Mouse (Mus musculus) myocyte (in vitro differentiated cells): ENCODE results near the gene En2. TPM values are rescaled to one million over a fixed set of nuclear protein-coding genes. Genes with fewer than 3 reads are reported as not detected.

ENCODE experiments used
- H3K27me3 ChIP-seq: one replicate; pipeline ENCODE4 v1.6.1; 2011; ENCODE audit not compliant: control insufficient read depth, insufficient read depth, insufficient read length
- H3K36me3 ChIP-seq: one replicate; pipeline ENCODE4 v1.6.1; 2011; ENCODE audit not compliant: control insufficient read depth, insufficient read depth
- H3K4me2 ChIP-seq: one replicate; pipeline ENCODE4 v1.6.1; 2011; ENCODE audit warnings: low read depth, control low read depth
- H3K4me3 ChIP-seq: one replicate; pipeline ENCODE4 v1.5.1; 2011; ENCODE audit warnings: mild to moderate bottlenecking, control low read depth, moderate library complexity
- H3K79me2 ChIP-seq: one replicate; pipeline ENCODE4 v1.6.1; 2011; ENCODE audit not compliant: control insufficient read depth, insufficient read depth
- H3ac ChIP-seq: one replicate; pipeline ENCODE4 v1.6.1; 2011; ENCODE audit not compliant: control insufficient read depth, insufficient read length
- CEBPB ChIP-seq: IDR thresholded peaks from 2 replicates; pipeline ENCODE4 v1.6.1; 2011; ENCODE audit warnings: mild to moderate bottlenecking, moderate library complexity; ENCODE audit not compliant: poor library complexity, insufficient read depth, severe bottlenecking
- E2F4 ChIP-seq: IDR thresholded peaks from one replicate; pipeline ENCODE4 v1.6.1; 2011; ENCODE audit warnings: mild to moderate bottlenecking, control low read depth, moderate library complexity; ENCODE audit not compliant: insufficient read depth
- MAX ChIP-seq: IDR thresholded peaks from one replicate; pipeline ENCODE4 v1.6.1; 2011; ENCODE audit warnings: low read depth, mild to moderate bottlenecking, control low read depth
- MYOG ChIP-seq, 3 experiments: IDR thresholded peaks; one replicate each; pipeline ENCODE4 v1.6.1; 2011; ENCODE audit warnings: control low read depth in 2 of 3, low read depth in 2 of 3, mild to moderate bottlenecking in 2 of 3; ENCODE audit not compliant: insufficient read length in 2 of 3, control insufficient read depth in 1 of 3, insufficient read depth in 1 of 3
- POLR2A ChIP-seq: IDR thresholded peaks from one replicate; pipeline ENCODE4 v1.6.1; 2011; ENCODE audit warnings: low read depth, mild to moderate bottlenecking, control low read depth, moderate library complexity; ENCODE audit not compliant: insufficient read length
- POLR2AphosphoS2 ChIP-seq: IDR thresholded peaks from one replicate; pipeline ENCODE4 v1.6.1; 2011; ENCODE audit warnings: low read depth, control low read depth; ENCODE audit not compliant: insufficient read length
- REST ChIP-seq: IDR thresholded peaks from one replicate; pipeline ENCODE4 v1.6.1; 2011; ENCODE audit warnings: mild to moderate bottlenecking, control low read depth, moderate library complexity; ENCODE audit not compliant: insufficient read depth, insufficient read length
- SRF ChIP-seq: IDR thresholded peaks from one replicate; pipeline ENCODE4 v1.6.1; 2011; ENCODE audit warnings: low read depth; ENCODE audit not compliant: control insufficient read depth, insufficient read length
- TCF12 ChIP-seq: IDR thresholded peaks from one replicate; pipeline ENCODE4 v1.6.1; 2011; ENCODE audit warnings: mild to moderate bottlenecking, control low read depth; ENCODE audit not compliant: poor library complexity, insufficient read depth, severe bottlenecking
- TCF3 ChIP-seq: IDR thresholded peaks from one replicate; pipeline ENCODE4 v1.6.1; 2011; ENCODE audit warnings: low read depth, control low read depth; ENCODE audit not compliant: insufficient read length
- USF1 ChIP-seq: IDR thresholded peaks from one replicate; pipeline ENCODE4 v1.6.1; 2011; ENCODE audit warnings: low read depth, mild to moderate bottlenecking, control low read depth, moderate library complexity
- polyA plus RNA-seq: library from polyadenylated mRNA; unstranded; fragments of >200 nt; fragmentation: generic; extraction: Trizol; gene quantifications from one replicate; pipeline ENCODE4 v1.2.1, GENCODE M21; 2012; ENCODE audit warnings: missing spikeins

The En2 gene
- polyA plus RNA-seq, 1 experiment: not detected

GRCm38 (mm10) chr5:28159072-28159458, 6.4 kb upstream of the En2 start:
- H3K27me3 ChIP-seq: peaks cover 57% of the 10 kb centered on the region
- no peak overlapping the region for H3ac ChIP-seq
- no peaks in the 10 kb centered on the region for H3K79me2 ChIP-seq
- H3K4me3 ChIP-seq: no peak overlapping the region
- no peak for TF ChIP-seq MYOG (IDR thresholded peaks at IDR 0.05; ENCODE audit: control insufficient read depth in 1 of 3, insufficient read depth in 1 of 3, insufficient read length in 2 of 3, low read depth in 2 of 3)
- TF ChIP-seq POLR2A: no peak
- no peak for TF ChIP-seq TCF3
- TF ChIP-seq SRF: no peak
- no peak for TF ChIP-seq CEBPB
- no peak for TF ChIP-seq USF1
- TF ChIP-seq E2F4: no peak
- TF ChIP-seq MAX: no peak
- TF ChIP-seq POLR2AphosphoS2: no peak
- H3K4me2 ChIP-seq: no peak overlapping the region
- H3K36me3 ChIP-seq: no peaks in the 10 kb centered on the region

GRCm38 (mm10) chr5:28159891-28160470, 5.5 kb upstream of the En2 start:
- no peaks in the 10 kb centered on the region for H3K36me3 ChIP-seq
- H3K27me3 ChIP-seq: peaks cover 60% of the 10 kb centered on the region
- no peak for TF ChIP-seq USF1
- TF ChIP-seq MAX: no peak
- no peak for TF ChIP-seq MYOG (IDR thresholded peaks at IDR 0.05; ENCODE audit: control insufficient read depth in 1 of 3, insufficient read depth in 1 of 3, insufficient read length in 2 of 3, low read depth in 2 of 3)
- no peak for TF ChIP-seq E2F4
- TF ChIP-seq CEBPB: no peak
- TF ChIP-seq TCF12: no peak
- no peaks in the 10 kb centered on the region for H3K79me2 ChIP-seq
- H3ac ChIP-seq: no peak overlapping the region
- no peak overlapping the region for H3K4me3 ChIP-seq
- no peak overlapping the region for H3K4me2 ChIP-seq

GRCm38 (mm10) chr5:28161383-28161937, 4.0 kb upstream of the En2 start:
- no peak overlapping the region for H3ac ChIP-seq
- H3K4me3 ChIP-seq: no peak overlapping the region
- H3K27me3 ChIP-seq: peaks cover 75% of the 10 kb centered on the region
- TF ChIP-seq REST (no peak), POLR2AphosphoS2 (no peak), MAX (no peak), TCF12 (no peak), USF1 (no peak)
- no peak overlapping the region for H3K4me2 ChIP-seq
- H3K36me3 ChIP-seq: no peaks in the 10 kb centered on the region
- no peaks in the 10 kb centered on the region for H3K79me2 ChIP-seq

- Histone ChIP-seq H3ac (no peak overlapping the region), H3K27me3 (peaks cover 75% of the 10 kb centered on the region), H3K79me2 (no peaks in the 10 kb centered on the region), H3K4me3 (no peak overlapping the region), H3K36me3 (no peaks in the 10 kb centered on the region), H3K4me2 (no peak overlapping the region)
- TF ChIP-seq USF1 (no peak), TCF3 (no peak), SRF (no peak), POLR2AphosphoS2 (no peak), POLR2A (no peak), TCF12 (no peak), REST (no peak), CEBPB (no peak), MYOG (IDR thresholded peaks at IDR 0.05; ENCODE audit: control insufficient read depth in 1 of 3, insufficient read depth in 1 of 3, insufficient read length in 2 of 3, low read depth in 2 of 3) (no peak), MAX (no peak)
These were observed 3.5 kb upstream of the En2 start for GRCm38 (mm10) chr5:28161938-28162402.

- H3K4me2 ChIP-seq: no peak overlapping the region
- peaks cover 77% of the 10 kb centered on the region for H3K27me3 ChIP-seq
- H3K4me3 ChIP-seq: no peak overlapping the region
- H3K79me2 ChIP-seq: no peaks in the 10 kb centered on the region
- H3ac ChIP-seq: no peak overlapping the region
- TF ChIP-seq CEBPB (no peak), MYOG (IDR thresholded peaks at IDR 0.05; ENCODE audit: control insufficient read depth in 1 of 3, insufficient read depth in 1 of 3, insufficient read length in 2 of 3, low read depth in 2 of 3) (no peak), SRF (no peak), TCF12 (no peak)
- H3K36me3 ChIP-seq: no peaks in the 10 kb centered on the region
These were observed 1.6 kb upstream of the En2 start for GRCm38 (mm10) chr5:28163926-28164325.
